Mouse (Mus musculus): ENCODE measurements around the gene Pign. TPM values are rescaled to one million over a fixed set of nuclear protein-coding genes. Genes with fewer than 3 reads are reported as not detected.

The Pign gene
- polyA plus RNA-seq, 1 experiment from 2014 or later, result 9.5 TPM

GRCm38 (mm10) chr1:105582800-105583199 is 80.7 kb downstream of the Pign start:
- Histone ChIP-seq H3K9ac (ENCODE audit: low read depth, low read length) (no peak overlapping the region), H3K9me3 (ENCODE audit: control insufficient read depth, low read length) (no peaks in the 10 kb centered on the region), H3K27ac (ENCODE audit: low read length) (no peak overlapping the region), H3K36me3 (ENCODE audit: control insufficient read depth, insufficient read depth, low read length) (no peaks in the 10 kb centered on the region; the same call in 1 of the 2 replicates), H3K27me3 (replicated peaks; ENCODE audit: control insufficient read depth, insufficient read depth, low read length) (no peaks in the 10 kb centered on the region), H3K4me3 (ENCODE audit: low read length) (no peak overlapping the region), H3K4me2 (ENCODE audit: low read depth, low read length) (no peak overlapping the region), H3K4me1 (ENCODE audit: control insufficient read depth, insufficient read depth, low read length) (no peaks in the 10 kb centered on the region)
- no peak for ATAC-seq
- WGBS, result 80% methylated on average over 1 of the region's 1 CpGs

GRCm38 (mm10) chr1:105580909-105581308 is 82.6 kb downstream of the Pign start:
- Histone ChIP-seq H3K4me3 (ENCODE audit: low read length) (no peak overlapping the region), H3K27me3 (replicated peaks; ENCODE audit: control insufficient read depth, insufficient read depth, low read length) (no peaks in the 10 kb centered on the region), H3K27ac (ENCODE audit: low read length) (no peak overlapping the region), H3K9me3 (ENCODE audit: control insufficient read depth, low read length) (no peaks in the 10 kb centered on the region), H3K36me3 (ENCODE audit: control insufficient read depth, insufficient read depth, low read length) (no peaks in the 10 kb centered on the region; the same call in 1 of the 2 replicates), H3K4me2 (ENCODE audit: low read depth, low read length) (no peak overlapping the region), H3K4me1 (ENCODE audit: control insufficient read depth, insufficient read depth, low read length) (no peaks in the 10 kb centered on the region), H3K9ac (ENCODE audit: low read depth, low read length) (no peak overlapping the region)
- ATAC-seq, result no peak
- WGBS, result 82% methylated on average over 2 of the region's 2 CpGs

GRCm38 (mm10) chr1:105566051-105566450 is 97.4 kb downstream of the Pign start:
- Histone ChIP-seq H3K36me3 (ENCODE audit: control insufficient read depth, insufficient read depth, low read length) (no peaks in the 10 kb centered on the region), H3K4me3 (ENCODE audit: low read length) (no peak overlapping the region), H3K4me2 (ENCODE audit: low read depth, low read length) (no peak overlapping the region), H3K9ac (ENCODE audit: low read depth, low read length) (no peak overlapping the region), H3K27me3 (replicated peaks; ENCODE audit: control insufficient read depth, insufficient read depth, low read length) (no peaks in the 10 kb centered on the region), H3K27ac (ENCODE audit: low read length) (no peak overlapping the region), H3K4me1 (ENCODE audit: control insufficient read depth, insufficient read depth, low read length) (no peaks in the 10 kb centered on the region), H3K9me3 (ENCODE audit: control insufficient read depth, low read length) (no peaks in the 10 kb centered on the region)
- no peak for ATAC-seq
- WGBS, result 82% methylated on average over 3 of the region's 3 CpGs

GRCm38 (mm10) chr1:105564289-105564688 is 99.2 kb downstream of the Pign start:
- WGBS, result 60% methylated on average over 1 of the region's 1 CpGs
- Histone ChIP-seq H3K27ac (ENCODE audit: low read length) (no peak overlapping the region), H3K9me3 (ENCODE audit: control insufficient read depth, low read length) (no peaks in the 10 kb centered on the region), H3K9ac (ENCODE audit: low read depth, low read length) (no peak overlapping the region), H3K4me2 (ENCODE audit: low read depth, low read length) (no peak overlapping the region), H3K4me3 (ENCODE audit: low read length) (no peak overlapping the region), H3K27me3 (replicated peaks; ENCODE audit: control insufficient read depth, insufficient read depth, low read length) (no peaks in the 10 kb centered on the region), H3K4me1 (ENCODE audit: control insufficient read depth, insufficient read depth, low read length) (no peaks in the 10 kb centered on the region), H3K36me3 (ENCODE audit: control insufficient read depth, insufficient read depth, low read length) (no peaks in the 10 kb centered on the region)
- ATAC-seq, result peak; percentile 63; the same call in 1 of the 2 replicates

- ATAC-seq, result no peak
- 82% methylated on average over 2 of the region's 2 CpGs for WGBS
- no peak overlapping the region for H3K27ac ChIP-seq (ENCODE audit: low read length)
- H3K4me1 ChIP-seq (ENCODE audit: control insufficient read depth, insufficient read depth, low read length), result no peaks in the 10 kb centered on the region
- H3K4me2 ChIP-seq (ENCODE audit: low read depth, low read length), result no peak overlapping the region
- no peaks in the 10 kb centered on the region for H3K36me3 ChIP-seq (ENCODE audit: control insufficient read depth, insufficient read depth, low read length)
- H3K9me3 ChIP-seq (ENCODE audit: control insufficient read depth, low read length), result no peaks in the 10 kb centered on the region
- H3K27me3 ChIP-seq (replicated peaks; ENCODE audit: control insufficient read depth, insufficient read depth, low read length), result no peaks in the 10 kb centered on the region
- no peak overlapping the region for H3K4me3 ChIP-seq (ENCODE audit: low read length)
- H3K9ac ChIP-seq (ENCODE audit: low read depth, low read length), result no peak overlapping the region
Observed at GRCm38 (mm10) chr1:105563821-105564220, 99.7 kb downstream of the Pign start.

- Histone ChIP-seq H3K27ac (ENCODE audit: low read length) (no peak overlapping the region), H3K9me3 (ENCODE audit: control insufficient read depth, low read length) (no peaks in the 10 kb centered on the region), H3K9ac (ENCODE audit: low read depth, low read length) (no peak overlapping the region), H3K4me3 (ENCODE audit: low read length) (no peak overlapping the region), H3K27me3 (replicated peaks; ENCODE audit: control insufficient read depth, insufficient read depth, low read length) (no peaks in the 10 kb centered on the region), H3K4me1 (ENCODE audit: control insufficient read depth, insufficient read depth, low read length) (no peaks in the 10 kb centered on the region), H3K36me3 (ENCODE audit: control insufficient read depth, insufficient read depth, low read length) (no peaks in the 10 kb centered on the region), H3K4me2 (ENCODE audit: low read depth, low read length) (no peak overlapping the region)
- ATAC-seq, result 0 out of 2 replicates have a peak, but pooled peaks have one; percentile 64
Observed at GRCm38 (mm10) chr1:105556078-105556477, 107.4 kb downstream of the Pign start.

GRCm38 (mm10) chr1:105555192-105555718 is 108.2 kb downstream of the Pign start:
- Histone ChIP-seq H3K36me3 (ENCODE audit: control insufficient read depth, insufficient read depth, low read length) (no peaks in the 10 kb centered on the region), H3K27me3 (replicated peaks; ENCODE audit: control insufficient read depth, insufficient read depth, low read length) (no peaks in the 10 kb centered on the region), H3K4me3 (ENCODE audit: low read length) (no peak overlapping the region), H3K27ac (ENCODE audit: low read length) (no peak overlapping the region), H3K9me3 (ENCODE audit: control insufficient read depth, low read length) (no peaks in the 10 kb centered on the region), H3K4me2 (ENCODE audit: low read depth, low read length) (no peak overlapping the region), H3K4me1 (ENCODE audit: control insufficient read depth, insufficient read depth, low read length) (no peaks in the 10 kb centered on the region), H3K9ac (ENCODE audit: low read depth, low read length) (no peak overlapping the region)
- ATAC-seq, result no peak
- 37% methylated on average over 1 of the region's 1 CpGs for WGBS

- 87% methylated on average over 3 of the region's 3 CpGs for WGBS
Observed at GRCm38 (mm10) chr1:105553130-105553529, 110.3 kb downstream of the Pign start.

GRCm38 (mm10) chr1:105550163-105550562 is 113.3 kb downstream of the Pign start:
- H3K4me3 ChIP-seq (ENCODE audit: low read length), result no peak overlapping the region
- H3K9ac ChIP-seq (ENCODE audit: low read depth, low read length), result no peak overlapping the region
- H3K4me1 ChIP-seq (ENCODE audit: control insufficient read depth, insufficient read depth, low read length), result no peaks in the 10 kb centered on the region
- H3K9me3 ChIP-seq (ENCODE audit: control insufficient read depth, low read length), result no peaks in the 10 kb centered on the region
- no peaks in the 10 kb centered on the region for H3K36me3 ChIP-seq (ENCODE audit: control insufficient read depth, insufficient read depth, low read length)
- no peak overlapping the region for H3K4me2 ChIP-seq (ENCODE audit: low read depth, low read length)
- H3K27me3 ChIP-seq (replicated peaks; ENCODE audit: control insufficient read depth, insufficient read depth, low read length), result no peaks in the 10 kb centered on the region
- ATAC-seq, result no peak
- H3K27ac ChIP-seq (ENCODE audit: low read length), result no peak overlapping the region

More at GRCm38 (mm10) chr1:105553130-105553529, 110.3 kb downstream of the Pign start:
- no peaks in the 10 kb centered on the region for H3K4me1 ChIP-seq (ENCODE audit: control insufficient read depth, insufficient read depth, low read length)
- no peak overlapping the region for H3K4me2 ChIP-seq (ENCODE audit: low read depth, low read length)
- no peak overlapping the region for H3K27ac ChIP-seq (ENCODE audit: low read length)
- H3K4me3 ChIP-seq (ENCODE audit: low read length), result no peak overlapping the region
- no peak overlapping the region for H3K9ac ChIP-seq (ENCODE audit: low read depth, low read length)
- no peaks in the 10 kb centered on the region for H3K9me3 ChIP-seq (ENCODE audit: control insufficient read depth, low read length)
- no peak for ATAC-seq
- no peaks in the 10 kb centered on the region for H3K27me3 ChIP-seq (replicated peaks; ENCODE audit: control insufficient read depth, insufficient read depth, low read length)
- no peaks in the 10 kb centered on the region for H3K36me3 ChIP-seq (ENCODE audit: control insufficient read depth, insufficient read depth, low read length)

- Histone ChIP-seq H3K36me3 (ENCODE audit: control insufficient read depth, insufficient read depth, low read length) (no peaks in the 10 kb centered on the region), H3K27ac (ENCODE audit: low read length) (no peak overlapping the region), H3K4me3 (ENCODE audit: low read length) (no peak overlapping the region), H3K4me1 (ENCODE audit: control insufficient read depth, insufficient read depth, low read length) (no peaks in the 10 kb centered on the region), H3K9me3 (ENCODE audit: control insufficient read depth, low read length) (no peaks in the 10 kb centered on the region), H3K27me3 (replicated peaks; ENCODE audit: control insufficient read depth, insufficient read depth, low read length) (no peaks in the 10 kb centered on the region), H3K9ac (ENCODE audit: low read depth, low read length) (no peak overlapping the region), H3K4me2 (ENCODE audit: low read depth, low read length) (no peak overlapping the region)
- peak; percentile 71 for ATAC-seq
- WGBS, result 59% methylated on average over 4 of the region's 4 CpGs
Observed at GRCm38 (mm10) chr1:105549648-105550047, 113.8 kb downstream of the Pign start.

Measured in intestine, embryonic 16.5 days (tissue).